Mouse (Mus musculus): ENCODE measurements around the gene Prss40. TPM values are rescaled to one million over a fixed set of nuclear protein-coding genes. Genes with fewer than 3 reads are reported as not detected.
"Not testable (repeated sequence)": the region's sequence is repeated elsewhere in the genome, so short reads cannot be mapped to it uniquely, and the experiment has no call there.

The Prss40 gene
- polyA plus RNA-seq, 1 experiment, result 78.8 TPM

DNA sequence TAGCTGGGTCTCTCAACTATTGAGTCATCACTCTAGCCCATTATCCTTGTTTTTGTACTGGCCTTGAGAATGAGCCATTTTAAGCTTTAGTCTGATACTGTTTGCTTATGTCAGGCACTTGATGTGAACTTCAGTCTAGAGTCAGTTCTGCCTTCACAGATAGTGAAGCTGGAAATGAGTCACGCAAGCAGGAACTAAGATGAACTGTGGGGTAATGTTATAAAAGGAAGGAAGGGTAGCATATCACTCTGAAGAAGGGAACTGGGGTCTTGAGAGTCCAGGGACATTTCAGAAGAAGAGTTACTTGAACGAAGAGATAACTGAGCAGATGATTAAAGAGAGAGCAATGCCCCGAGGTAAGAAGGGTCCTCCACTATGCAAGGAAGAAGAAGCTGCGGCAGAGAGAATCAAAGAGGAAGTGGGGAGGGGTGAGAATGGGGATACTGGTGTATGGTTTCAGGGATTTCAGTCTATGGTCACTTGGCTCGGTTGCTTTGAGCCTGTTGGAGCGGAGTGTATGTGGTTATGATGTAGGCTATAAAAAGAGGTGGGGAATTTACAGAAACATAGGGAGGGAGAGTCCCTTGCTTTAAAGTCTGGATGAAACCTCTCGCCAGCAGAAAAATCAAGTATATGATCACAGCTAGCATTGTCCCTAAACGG lies 3.8 kb upstream of the Prss40 start:
- Histone ChIP-seq H3K27me3 (ENCODE audit: control insufficient read depth, insufficient read depth, low read length) (no peaks in the 10 kb centered on the region), H3K36me3 (ENCODE audit: control insufficient read depth, insufficient read depth, low read length) (no peaks in the 10 kb centered on the region), H3K4me1 (ENCODE audit: control insufficient read depth, insufficient read depth, low read length) (peaks cover 11% of the 10 kb centered on the region), H3K27ac (ENCODE audit: control insufficient read depth, insufficient read depth, low read depth, low read length) (no peak overlapping the region), H3K4me3 (ENCODE audit: control insufficient read depth, low read depth, low read length) (no peak overlapping the region)
- no peak for TF ChIP-seq CTCF (IDR thresholded peaks at IDR 0.05; ENCODE audit: control insufficient read depth, insufficient read depth, insufficient replicate concordance, low read depth, low read length)
- no peak for TF ChIP-seq POLR2A (IDR thresholded peaks at IDR 0.05; ENCODE audit: control insufficient read depth, low read depth, low read length)

DNA sequence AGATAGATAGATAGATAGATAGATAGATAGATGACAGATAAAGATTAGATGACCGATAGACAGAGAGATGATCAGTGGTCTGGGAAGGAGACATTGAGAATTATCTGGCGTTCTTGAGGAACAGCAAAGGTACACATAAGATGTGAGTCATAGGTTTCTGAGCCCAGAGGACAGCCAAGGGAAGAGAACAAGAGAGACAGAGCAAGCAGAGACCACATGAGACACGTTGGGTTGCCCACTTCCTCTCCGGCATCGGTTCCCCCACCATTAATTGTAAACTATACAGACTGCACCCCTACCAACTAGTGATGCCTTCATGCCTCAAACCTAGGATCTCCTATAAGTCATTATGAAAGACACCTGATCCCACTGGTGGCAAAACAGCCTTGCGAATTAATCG lies 6.5 kb downstream of the Prss40 start:
- Histone ChIP-seq H3K27ac (ENCODE audit: control insufficient read depth, insufficient read depth, low read depth, low read length) (no peak overlapping the region), H3K4me1 (ENCODE audit: control insufficient read depth, insufficient read depth, low read length) (no peaks in the 10 kb centered on the region), H3K27me3 (ENCODE audit: control insufficient read depth, insufficient read depth, low read length) (no peaks in the 10 kb centered on the region), H3K36me3 (ENCODE audit: control insufficient read depth, insufficient read depth, low read length) (no peaks in the 10 kb centered on the region), H3K4me3 (ENCODE audit: control insufficient read depth, low read depth, low read length) (no peak overlapping the region)
- TF ChIP-seq CTCF (IDR thresholded peaks at IDR 0.05; ENCODE audit: control insufficient read depth, insufficient read depth, insufficient replicate concordance, low read depth, low read length), result no peak
- TF ChIP-seq POLR2A (IDR thresholded peaks at IDR 0.05; ENCODE audit: control insufficient read depth, low read depth, low read length), result no peak

DNA sequence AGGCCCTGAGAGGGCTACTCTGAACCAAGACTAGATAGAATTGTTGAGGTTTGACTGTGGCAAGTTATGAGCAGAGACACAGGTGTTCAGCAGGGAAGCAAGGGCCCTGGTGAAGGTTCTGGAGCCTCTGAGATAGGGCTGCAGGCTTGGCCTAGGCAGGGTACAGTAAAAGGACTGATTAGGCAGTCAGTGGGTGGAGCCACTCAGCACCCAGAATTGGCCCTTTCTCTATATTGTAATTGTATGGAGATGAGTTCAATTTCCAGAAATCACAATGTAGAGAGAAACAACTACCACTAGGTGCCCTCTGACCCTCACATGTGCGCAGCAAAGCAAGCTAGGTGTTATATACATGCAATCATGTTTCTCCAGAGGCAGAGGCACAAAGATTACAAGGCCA lies 7.1 kb downstream of the Prss40 start:
- H3K36me3 ChIP-seq (ENCODE audit: control insufficient read depth, insufficient read depth, low read length), result no peaks in the 10 kb centered on the region

DNA sequence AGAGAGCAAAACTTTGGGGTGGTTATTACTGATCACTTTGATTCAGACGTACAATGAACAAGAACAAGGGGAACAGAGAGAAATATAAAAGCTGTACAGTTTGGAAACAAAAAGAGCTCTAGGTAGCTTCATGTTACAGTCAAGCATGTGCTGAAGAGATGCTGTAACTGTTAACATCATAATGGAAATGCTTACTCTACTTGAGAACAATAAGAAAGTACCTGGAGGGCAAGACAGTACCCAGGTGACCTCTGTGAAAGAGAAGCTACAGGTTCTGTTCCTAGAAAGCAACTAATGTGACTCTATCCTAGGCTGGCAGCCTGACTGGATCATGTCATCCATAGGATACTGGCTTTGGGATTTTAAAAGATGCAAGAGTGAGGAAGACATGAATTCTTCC lies 13.7 kb downstream of the Prss40 start:
- TF ChIP-seq CTCF (IDR thresholded peaks at IDR 0.05; ENCODE audit: control insufficient read depth, insufficient read depth, insufficient replicate concordance, low read depth, low read length) (no peak), POLR2A (IDR thresholded peaks at IDR 0.05; ENCODE audit: control insufficient read depth, low read depth, low read length) (no peak)

More for the DNA sequence above, 7.1 kb downstream of the Prss40 start:
- Histone ChIP-seq H3K27ac (ENCODE audit: control insufficient read depth, insufficient read depth, low read depth, low read length) (no peak overlapping the region), H3K27me3 (ENCODE audit: control insufficient read depth, insufficient read depth, low read length) (no peaks in the 10 kb centered on the region), H3K4me1 (ENCODE audit: control insufficient read depth, insufficient read depth, low read length) (no peaks in the 10 kb centered on the region), H3K4me3 (ENCODE audit: control insufficient read depth, low read depth, low read length) (no peak overlapping the region)
- TF ChIP-seq CTCF (IDR thresholded peaks at IDR 0.05; ENCODE audit: control insufficient read depth, insufficient read depth, insufficient replicate concordance, low read depth, low read length), result no peak
- TF ChIP-seq POLR2A (IDR thresholded peaks at IDR 0.05; ENCODE audit: control insufficient read depth, low read depth, low read length), result no peak

DNA sequence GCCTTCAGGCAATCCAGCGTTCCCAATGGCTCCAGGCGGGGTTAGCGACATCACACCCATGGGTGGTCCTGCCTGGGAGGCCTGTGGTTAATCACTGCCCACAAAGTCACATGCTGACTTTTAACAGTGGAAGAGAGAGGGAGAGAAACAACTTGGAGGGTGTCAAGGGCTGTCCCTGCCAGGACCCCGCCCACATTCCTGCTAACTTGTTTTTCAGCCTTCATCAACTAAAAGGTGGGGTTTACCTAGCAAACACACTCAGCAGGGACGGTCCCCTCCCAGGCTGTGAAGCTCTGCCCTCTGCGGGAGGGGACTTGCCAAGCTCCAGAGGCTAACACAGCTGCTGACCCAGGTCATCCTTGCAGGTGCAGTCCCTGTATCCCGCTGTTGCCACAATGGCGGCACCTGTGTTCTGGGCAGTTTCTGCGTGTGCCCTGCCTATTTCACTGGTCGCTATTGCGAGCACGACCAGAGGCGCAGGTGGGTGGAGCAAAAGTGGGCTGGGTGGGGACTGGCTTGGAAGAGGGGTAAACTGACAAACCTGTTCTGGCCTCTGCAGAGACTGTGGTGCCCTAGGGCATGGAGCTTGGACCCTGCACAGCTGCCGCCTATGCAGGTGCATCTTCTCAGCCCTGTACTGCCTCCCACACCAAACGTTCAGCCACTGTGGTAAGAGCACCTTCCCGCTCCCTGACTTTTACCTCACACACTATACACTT lies 23.8 kb downstream of the Prss40 start:
- H3K4me3 ChIP-seq (ENCODE audit: control insufficient read depth, low read depth, low read length), result no peak overlapping the region
- H3K36me3 ChIP-seq (ENCODE audit: control insufficient read depth, insufficient read depth, low read length), result no peaks in the 10 kb centered on the region
- H3K27ac ChIP-seq (ENCODE audit: control insufficient read depth, insufficient read depth, low read depth, low read length), result no peak overlapping the region
- peaks cover 4% of the 10 kb centered on the region; the same call in 1 of the 2 replicates for H3K4me1 ChIP-seq (ENCODE audit: control insufficient read depth, insufficient read depth, low read length)
- no peaks in the 10 kb centered on the region for H3K27me3 ChIP-seq (ENCODE audit: control insufficient read depth, insufficient read depth, low read length)
- no peak for TF ChIP-seq POLR2A (IDR thresholded peaks at IDR 0.05; ENCODE audit: control insufficient read depth, low read depth, low read length)
- TF ChIP-seq CTCF (IDR thresholded peaks at IDR 0.05; ENCODE audit: control insufficient read depth, insufficient read depth, insufficient replicate concordance, low read depth, low read length), result no peak

More for the DNA sequence above, 13.7 kb downstream of the Prss40 start:
- Histone ChIP-seq H3K36me3 (ENCODE audit: control insufficient read depth, insufficient read depth, low read length) (no peaks in the 10 kb centered on the region), H3K4me3 (ENCODE audit: control insufficient read depth, low read depth, low read length) (no peak overlapping the region), H3K4me1 (ENCODE audit: control insufficient read depth, insufficient read depth, low read length) (no peaks in the 10 kb centered on the region), H3K27me3 (ENCODE audit: control insufficient read depth, insufficient read depth, low read length) (no peaks in the 10 kb centered on the region), H3K27ac (ENCODE audit: control insufficient read depth, insufficient read depth, low read depth, low read length) (no peak overlapping the region)

DNA sequence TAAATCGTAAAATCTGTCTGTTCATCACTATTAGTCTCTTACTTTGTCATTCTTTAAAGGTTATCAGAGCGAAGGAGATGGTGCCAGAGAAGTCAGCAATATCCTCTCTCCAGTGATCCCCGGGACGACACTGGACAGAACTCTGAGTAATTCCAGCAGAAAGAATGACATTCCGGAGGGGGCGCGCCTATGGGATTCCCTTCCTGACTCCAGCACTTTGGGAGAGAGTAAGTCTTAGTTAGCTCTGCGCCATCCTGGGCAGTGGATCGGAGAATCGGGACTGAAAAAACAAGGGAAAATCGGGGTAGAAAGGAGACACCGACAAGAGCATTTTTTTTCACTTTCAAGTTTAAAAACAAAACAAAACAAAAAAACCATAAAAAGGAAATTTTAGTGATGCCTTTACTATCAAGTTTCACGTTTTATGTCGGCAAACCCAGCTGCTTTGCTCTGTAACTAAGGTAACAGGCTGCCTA lies 24.4 kb downstream of the Prss40 start:
- no peak overlapping the region for H3K4me3 ChIP-seq (ENCODE audit: control insufficient read depth, low read depth, low read length)
- peaks cover 4% of the 10 kb centered on the region; the same call in 1 of the 2 replicates for H3K4me1 ChIP-seq (ENCODE audit: control insufficient read depth, insufficient read depth, low read length)

DNA sequence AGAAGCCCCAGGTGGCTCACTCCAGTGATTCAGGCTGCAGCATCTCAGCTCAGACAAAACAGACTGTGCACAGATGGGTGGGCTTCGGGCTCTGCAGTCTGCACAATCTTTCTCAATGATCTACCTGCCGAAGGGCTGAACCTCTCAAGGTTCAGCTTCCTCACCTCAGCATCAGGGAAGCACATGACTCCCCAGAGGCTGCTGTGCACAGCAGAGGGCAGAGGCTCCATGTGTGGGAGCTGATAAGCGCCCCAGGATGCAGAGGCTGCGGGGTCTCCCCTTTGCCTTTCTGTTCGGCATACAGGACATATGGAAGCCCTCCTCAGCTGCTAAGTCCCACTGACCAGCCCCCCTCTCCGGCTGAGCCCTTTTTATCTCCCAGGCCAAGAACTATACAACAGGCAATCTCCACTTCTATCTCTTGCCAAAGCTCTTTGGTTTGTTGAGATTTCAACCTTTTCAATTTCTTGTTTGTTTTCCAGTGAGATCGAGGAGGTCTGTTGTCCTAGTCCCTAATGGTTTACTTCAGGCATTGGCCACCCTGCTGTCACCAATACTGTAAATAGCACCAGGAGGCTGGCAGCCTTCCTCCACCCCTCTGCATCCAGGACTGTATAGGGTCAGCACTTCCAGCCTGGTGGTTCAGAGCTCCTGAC lies 25.6 kb downstream of the Prss40 start, which contains the start of gene Cfc1:
Gene Cfc1, plus strand, starts transcription at position 606 of the 656 bp plus-strand sequence.
- not testable (repeated sequence) for H3K4me3 ChIP-seq (ENCODE audit: control insufficient read depth, low read depth, low read length); H3K36me3 ChIP-seq (ENCODE audit: control insufficient read depth, insufficient read depth, low read length); H3K27ac ChIP-seq (ENCODE audit: control insufficient read depth, insufficient read depth, low read depth, low read length); H3K4me1 ChIP-seq (ENCODE audit: control insufficient read depth, insufficient read depth, low read length); H3K27me3 ChIP-seq (ENCODE audit: control insufficient read depth, insufficient read depth, low read length)

More for the DNA sequence above, 24.4 kb downstream of the Prss40 start:
- H3K36me3 ChIP-seq (ENCODE audit: control insufficient read depth, insufficient read depth, low read length), result no peaks in the 10 kb centered on the region
- H3K27me3 ChIP-seq (ENCODE audit: control insufficient read depth, insufficient read depth, low read length), result no peaks in the 10 kb centered on the region
- no peak for TF ChIP-seq POLR2A (IDR thresholded peaks at IDR 0.05; ENCODE audit: control insufficient read depth, low read depth, low read length)
- H3K27ac ChIP-seq (ENCODE audit: control insufficient read depth, insufficient read depth, low read depth, low read length), result no peak overlapping the region

DNA sequence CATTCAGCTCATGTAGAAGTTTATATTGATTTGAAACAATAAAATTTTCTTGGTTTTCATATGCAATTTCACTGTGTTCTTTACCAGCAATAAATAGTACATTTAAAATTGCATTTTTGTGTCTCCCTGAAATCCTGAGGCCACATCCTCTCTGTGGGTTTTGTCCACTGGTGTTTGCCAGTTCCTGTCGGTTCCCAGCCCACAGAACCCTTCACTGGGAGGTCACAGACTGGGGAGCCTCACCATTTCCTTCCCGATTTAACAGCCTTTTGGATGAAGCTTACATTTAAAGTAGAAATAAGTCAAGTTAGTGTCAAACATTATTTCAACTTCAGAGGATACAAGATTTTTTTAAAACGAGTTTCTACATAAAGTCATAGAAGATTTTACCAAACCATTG lies 26.2 kb downstream of the Prss40 start:
- not testable (repeated sequence) for H3K27me3 ChIP-seq (ENCODE audit: control insufficient read depth, insufficient read depth, low read length); H3K27ac ChIP-seq (ENCODE audit: control insufficient read depth, insufficient read depth, low read depth, low read length); H3K4me1 ChIP-seq (ENCODE audit: control insufficient read depth, insufficient read depth, low read length); H3K4me3 ChIP-seq (ENCODE audit: control insufficient read depth, low read depth, low read length); H3K36me3 ChIP-seq (ENCODE audit: control insufficient read depth, insufficient read depth, low read length)

Data from testis, adult 2 months (tissue).